Mouse (Mus musculus) intestine, postnatal 0 days (tissue): ENCODE measurements around the gene Pabpc1l. TPM values are rescaled to one million over a fixed set of nuclear protein-coding genes. Genes with fewer than 3 reads are reported as not detected.

Experiments used
- ATAC-seq: fragments of 200-750 bp; cut with Nextera tagmentation; 2 replicates; pipeline ENCODE4 v1.8.0; 2017; ENCODE audit warnings: mild to moderate bottlenecking, moderate TSS enrichment, moderate library complexity
- H3K27ac ChIP-seq: fragments of 300-500 bp; sonication (generic); 2 replicates; pipeline ENCODE4 v1.5.1; 2014; ENCODE audit warnings: mild to moderate bottlenecking, low read depth, low read length, moderate library complexity
- H3K27me3 ChIP-seq: fragments of 300-500 bp; sonication (generic); replicated peaks from 2 replicates; pipeline ENCODE4 v1.6.1; 2014; ENCODE audit warnings: low read length, mixed read lengths; ENCODE audit not compliant: control insufficient read depth, insufficient read depth
- H3K36me3 ChIP-seq: fragments of 300-500 bp; sonication (generic); 2 replicates; pipeline ENCODE4 v1.6.1; 2014; ENCODE audit warnings: mild to moderate bottlenecking, moderate library complexity; ENCODE audit not compliant: control insufficient read depth, insufficient read depth
- H3K4me1 ChIP-seq: fragments of 300-500 bp; sonication (generic); replicated peaks from 2 replicates; pipeline ENCODE4 v1.6.1; 2014; ENCODE audit warnings: antibody characterized with exemption, low read length, mixed read lengths; ENCODE audit not compliant: control insufficient read depth, insufficient read depth
- H3K4me2 ChIP-seq: fragments of 300-500 bp; sonication (generic); replicated peaks from 2 replicates; pipeline ENCODE4 v1.6.1; 2014; ENCODE audit warnings: low read depth, mild to moderate bottlenecking, moderate library complexity
- H3K4me3 ChIP-seq: fragments of 300-500 bp; sonication (generic); 2 replicates; pipeline ENCODE4 v1.5.1; 2014; ENCODE audit warnings: low read depth, low read length
- H3K9ac ChIP-seq: fragments of 300-500 bp; sonication (generic); 2 replicates; pipeline ENCODE4 v1.6.1; 2014; ENCODE audit warnings: mild to moderate bottlenecking, low read depth, low read length
- H3K9me3 ChIP-seq: fragments of 300-500 bp; sonication (generic); 2 replicates; pipeline ENCODE4 v1.6.1; 2016; ENCODE audit warnings: mixed run types; ENCODE audit not compliant: control insufficient read depth
- CTCF ChIP-seq: sonication (generic); IDR thresholded peaks from 2 replicates; pipeline ENCODE4 v1.5.1; 2016; ENCODE audit warnings: low read depth, mild to moderate bottlenecking, control low read depth, antibody characterized with exemption, moderate library complexity
- WGBS: fragments of 180-500 bp; shearing (Covaris S2); extraction: QIAGEN DNeasy Blood & Tissue Kit; methylation state at CpG from one replicate; pipeline ENCODE4 v1.1.7; 2014; 5-methylcytosine and 5-hydroxymethylcytosine counted together
- polyA plus RNA-seq: library from polyadenylated mRNA; unstranded; fragments of >200 nt; fragmentation: Nextera tagmentation; extraction: Ambion mirVana; gene quantifications from 2 replicates; pipeline ENCODE4 v1.2.1, GENCODE M21; 2015

Pabpc1l gene
- polyA plus RNA-seq, 1 experiment from 2014 or later: 0.94 TPM

- H3K9ac ChIP-seq: no peak overlapping the region
- TF ChIP-seq CTCF: peak; percentile 29; the same call in 1 of the 2 replicates
- no peak for ATAC-seq
- no peaks in the 10 kb centered on the region for H3K27me3 ChIP-seq
- H3K4me2 ChIP-seq: no peak overlapping the region
- H3K9me3 ChIP-seq: no peaks in the 10 kb centered on the region
- peaks cover 42% of the 10 kb centered on the region for H3K36me3 ChIP-seq
- H3K4me1 ChIP-seq: no peaks in the 10 kb centered on the region
- no peak overlapping the region for H3K27ac ChIP-seq
- H3K4me3 ChIP-seq: no peak overlapping the region
- WGBS: 82% methylated on average over 4 of the region's 4 CpGs
Observed at GRCm38 (mm10) chr2:164019943-164020342, 5.3 kb upstream of the Pabpc1l start.

DNA sequence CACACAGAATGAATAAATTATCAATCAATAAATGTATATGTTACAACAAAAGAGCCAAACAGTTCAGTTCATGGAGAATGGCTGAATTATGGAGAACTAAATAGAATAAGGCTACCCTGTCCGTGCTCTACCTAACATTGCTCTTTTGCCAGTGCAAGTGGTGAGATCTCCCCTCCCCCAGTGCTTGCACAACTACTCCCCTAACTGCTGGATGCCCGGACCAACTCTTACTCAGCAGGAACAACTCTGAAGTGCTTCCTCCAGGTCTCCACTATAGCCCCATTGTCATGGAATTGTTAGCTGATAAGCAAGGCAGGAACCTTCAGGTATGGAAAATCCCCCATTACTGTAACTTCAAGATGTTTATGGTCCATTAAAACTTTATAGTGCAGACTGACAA is 3.1 kb upstream of the Pabpc1l start:
- Histone ChIP-seq H3K9ac (no peak overlapping the region), H3K27ac (no peak overlapping the region), H3K4me2 (no peak overlapping the region), H3K4me1 (no peaks in the 10 kb centered on the region), H3K27me3 (no peaks in the 10 kb centered on the region), H3K36me3 (peaks cover 24% of the 10 kb centered on the region), H3K4me3 (no peak overlapping the region), H3K9me3 (no peaks in the 10 kb centered on the region)
- no peak for TF ChIP-seq CTCF
- 38% methylated on average over 2 of the region's 2 CpGs for WGBS
- ATAC-seq: no peak

- WGBS: 72% methylated on average over 10 of the region's 10 CpGs
Observed at GRCm38 (mm10) chr2:164031147-164031546, 5.9 kb downstream of the Pabpc1l start.

GRCm38 (mm10) chr2:164032973-164033372 is 7.7 kb downstream of the Pabpc1l start:
- no peaks in the 10 kb centered on the region for H3K27me3 ChIP-seq
- H3K9ac ChIP-seq: no peak overlapping the region
- H3K4me3 ChIP-seq: no peak overlapping the region
- TF ChIP-seq CTCF: 0 out of 2 replicates have a peak, but pooled peaks have one; percentile 13
- no peaks in the 10 kb centered on the region for H3K4me1 ChIP-seq
- no peak for ATAC-seq
- no peaks in the 10 kb centered on the region for H3K36me3 ChIP-seq
- H3K9me3 ChIP-seq: no peaks in the 10 kb centered on the region
- no peak overlapping the region for H3K4me2 ChIP-seq
- 94% methylated on average over 3 of the region's 3 CpGs for WGBS
- H3K27ac ChIP-seq: no peak overlapping the region

More at GRCm38 (mm10) chr2:164031147-164031546, 5.9 kb downstream of the Pabpc1l start:
- no peaks in the 10 kb centered on the region for H3K9me3 ChIP-seq
- H3K4me3 ChIP-seq: no peak overlapping the region
- H3K9ac ChIP-seq: no peak overlapping the region
- H3K27ac ChIP-seq: no peak overlapping the region
- no peaks in the 10 kb centered on the region for H3K27me3 ChIP-seq
- TF ChIP-seq CTCF: no peak
- no peak for ATAC-seq
- H3K4me2 ChIP-seq: no peak overlapping the region
- H3K4me1 ChIP-seq: no peaks in the 10 kb centered on the region
- H3K36me3 ChIP-seq: no peaks in the 10 kb centered on the region

DNA sequence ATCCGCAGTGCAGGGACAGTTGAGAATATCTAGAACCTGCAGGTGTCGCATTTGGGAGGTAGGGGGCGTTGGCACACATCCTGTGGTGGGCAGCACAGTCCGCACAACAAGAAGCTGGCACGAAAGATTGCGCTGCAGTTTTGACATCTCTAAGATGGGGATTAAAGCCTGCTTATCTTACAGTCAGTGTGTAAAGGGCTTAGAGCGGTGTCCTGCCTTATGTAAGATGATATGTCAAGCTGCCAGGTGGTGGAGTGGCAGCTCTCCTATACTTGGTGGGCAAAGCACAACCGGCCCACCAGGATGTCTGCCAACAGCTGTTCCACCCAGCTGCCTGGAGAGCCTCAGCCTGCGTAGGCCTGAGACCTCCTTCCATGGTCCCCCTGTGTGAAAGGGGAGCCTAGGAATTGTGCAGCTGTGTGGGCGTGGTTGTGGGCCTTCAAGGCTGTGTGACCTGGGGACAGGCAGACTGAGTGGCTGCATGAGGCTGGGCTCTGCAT is 11.3 kb downstream of the Pabpc1l start:
- no peaks in the 10 kb centered on the region for H3K27me3 ChIP-seq
- no peaks in the 10 kb centered on the region for H3K4me1 ChIP-seq
- TF ChIP-seq CTCF: peak; percentile 32; the same call in 1 of the 2 replicates
- H3K4me3 ChIP-seq: no peak overlapping the region
- H3K9ac ChIP-seq: no peak overlapping the region
- no peak overlapping the region for H3K4me2 ChIP-seq
- 47% methylated on average over 10 of the region's 10 CpGs for WGBS
- no peak overlapping the region for H3K27ac ChIP-seq
- ATAC-seq: no peak
- no peaks in the 10 kb centered on the region for H3K36me3 ChIP-seq
- no peaks in the 10 kb centered on the region for H3K9me3 ChIP-seq

DNA sequence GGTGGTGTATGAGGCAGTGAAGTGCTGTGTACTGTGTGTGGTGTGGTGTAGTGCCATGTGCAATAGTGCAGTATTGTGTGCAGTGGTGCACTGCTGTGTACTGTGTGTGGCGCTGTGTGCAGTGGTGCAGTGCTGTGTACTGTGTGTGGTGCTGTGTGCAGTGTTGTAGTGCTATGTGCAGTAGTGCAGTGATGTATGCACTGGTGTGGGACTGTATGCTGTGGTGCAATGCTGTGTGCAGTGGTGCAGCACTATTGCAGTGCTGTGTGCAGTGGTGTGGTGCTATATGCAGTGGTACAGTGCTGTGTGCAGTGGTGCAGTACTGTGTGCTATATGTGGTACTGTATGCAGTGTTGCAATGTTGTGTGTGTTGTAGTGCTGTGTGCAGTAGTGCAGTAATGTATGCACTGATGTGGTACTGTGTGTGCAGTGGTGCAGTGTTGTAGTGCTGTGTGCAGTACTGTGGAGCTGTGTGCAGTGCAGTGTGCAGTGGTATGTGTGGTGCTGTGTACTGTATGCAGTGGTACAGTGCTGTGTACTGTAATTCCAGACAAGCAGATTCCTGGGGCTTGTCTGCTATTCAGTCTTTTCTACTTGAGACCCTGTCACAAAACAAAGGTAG is 13.3 kb downstream of the Pabpc1l start:
- Histone ChIP-seq H3K9me3 (no peaks in the 10 kb centered on the region), H3K9ac (no peak overlapping the region), H3K36me3 (no peaks in the 10 kb centered on the region), H3K27me3 (no peaks in the 10 kb centered on the region), H3K4me1 (no peaks in the 10 kb centered on the region), H3K27ac (no peak overlapping the region), H3K4me3 (no peak overlapping the region), H3K4me2 (no peak overlapping the region)
- no peak for ATAC-seq
- TF ChIP-seq CTCF: no peak
- WGBS: 92% methylated on average over 1 of the region's 1 CpGs
